Mouse (Mus musculus): ENCODE results near the gene U2surp. TPM values are rescaled to one million over a fixed set of nuclear protein-coding genes. Genes with fewer than 3 reads are reported as not detected.

Gene U2surp
- polyA plus RNA-seq (2015; fragmentation: Nextera tagmentation; extraction: Ambion mirVana) = 107 and 108 TPM in 2 replicates

- under 1% methylated on average over 73 of the region's 74 CpGs for WGBS
- peak within 1 kb of the TSS; percentile 92 for H3K9ac ChIP-seq (ENCODE audit: low read depth, low read length)
- no peaks in the 10 kb centered on the region for H3K27me3 ChIP-seq (replicated peaks; ENCODE audit: control insufficient read depth, insufficient read depth, low read length)
- ATAC-seq = peak; percentile 97
- H3K4me3 ChIP-seq (ENCODE audit: low read length) = peak within 1 kb of the TSS; percentile 87
- H3K4me1 ChIP-seq (ENCODE audit: control insufficient read depth, insufficient read depth, low read depth, low read length) = peaks cover 11% of the 10 kb centered on the region
- H3K36me3 ChIP-seq (ENCODE audit: control insufficient read depth, insufficient read depth, low read length) = no peaks in the 10 kb centered on the region
- peak within 1 kb of the TSS; percentile 87 for H3K27ac ChIP-seq (ENCODE audit: low read depth, low read length)
- peak within 1 kb of the TSS; percentile 98 for H3K4me2 ChIP-seq (ENCODE audit: low read length)
- no peaks in the 10 kb centered on the region for H3K9me3 ChIP-seq (ENCODE audit: control insufficient read depth, low read length)
Measured at GRCm38 (mm10) chr9:95511472-95512330, at the start of gene U2surp. Gene U2surp, minus strand, starts transcription at chr9:95511996.

GRCm38 (mm10) chr9:95559936-95560735 is 48.3 kb upstream of the U2surp start:
- peaks cover 28% of the 10 kb centered on the region for H3K4me1 ChIP-seq (ENCODE audit: control insufficient read depth, insufficient read depth, low read depth, low read length)
- H3K27ac ChIP-seq (ENCODE audit: low read depth, low read length) = peak overlapping the region; percentile 84
- 12% methylated on average over 73 of the region's 78 CpGs for WGBS
- H3K9me3 ChIP-seq (ENCODE audit: control insufficient read depth, low read length) = no peaks in the 10 kb centered on the region
- no peaks in the 10 kb centered on the region for H3K36me3 ChIP-seq (ENCODE audit: control insufficient read depth, insufficient read depth, low read length)
- peaks cover 6% of the 10 kb centered on the region for H3K27me3 ChIP-seq (replicated peaks; ENCODE audit: control insufficient read depth, insufficient read depth, low read length)
- H3K4me2 ChIP-seq (ENCODE audit: low read length) = peak overlapping the region; percentile 96
- ATAC-seq = peak; percentile 73
- H3K9ac ChIP-seq (ENCODE audit: low read depth, low read length) = peak overlapping the region; percentile 88
- peak overlapping the region; percentile 83 for H3K4me3 ChIP-seq (ENCODE audit: low read length)

GRCm38 (mm10) chr9:95559059-95559935 is 47.5 kb upstream of the U2surp start, which contains the start of gene Paqr9:
Gene Paqr9, plus strand, starts transcription at chr9:95559657.
- under 1% methylated on average over 73 of the region's 118 CpGs for WGBS
- Histone ChIP-seq H3K4me1 (ENCODE audit: control insufficient read depth, insufficient read depth, low read depth, low read length) (peaks cover 28% of the 10 kb centered on the region), H3K27ac (ENCODE audit: low read depth, low read length) (peak within 1 kb of the TSS; percentile 84), H3K4me2 (ENCODE audit: low read length) (peak within 1 kb of the TSS; percentile 96), H3K9me3 (ENCODE audit: control insufficient read depth, low read length) (no peaks in the 10 kb centered on the region), H3K36me3 (ENCODE audit: control insufficient read depth, insufficient read depth, low read length) (no peaks in the 10 kb centered on the region), H3K27me3 (replicated peaks; ENCODE audit: control insufficient read depth, insufficient read depth, low read length) (peaks cover 6% of the 10 kb centered on the region), H3K9ac (ENCODE audit: low read depth, low read length) (peak within 1 kb of the TSS; percentile 88), H3K4me3 (ENCODE audit: low read length) (peak within 1 kb of the TSS; percentile 83)
- peak; percentile 71 for ATAC-seq

- Histone ChIP-seq H3K27me3 (replicated peaks; ENCODE audit: control insufficient read depth, insufficient read depth, low read length) (peaks cover 6% of the 10 kb centered on the region), H3K9me3 (ENCODE audit: control insufficient read depth, low read length) (no peaks in the 10 kb centered on the region), H3K27ac (ENCODE audit: low read depth, low read length) (peak overlapping the region; percentile 84), H3K4me1 (ENCODE audit: control insufficient read depth, insufficient read depth, low read depth, low read length) (peaks cover 28% of the 10 kb centered on the region), H3K4me2 (ENCODE audit: low read length) (peak overlapping the region; percentile 96), H3K4me3 (ENCODE audit: low read length) (peak overlapping the region; percentile 83), H3K9ac (ENCODE audit: low read depth, low read length) (peak overlapping the region; percentile 88), H3K36me3 (ENCODE audit: control insufficient read depth, insufficient read depth, low read length) (no peaks in the 10 kb centered on the region)
- 8% methylated on average over 11 of the region's 11 CpGs for WGBS
- ATAC-seq = no peak
Measured at GRCm38 (mm10) chr9:95558726-95559058, 46.9 kb upstream of the U2surp start.

GRCm38 (mm10) chr9:95557722-95558121 is 45.9 kb upstream of the U2surp start:
- Histone ChIP-seq H3K36me3 (ENCODE audit: control insufficient read depth, insufficient read depth, low read length) (no peaks in the 10 kb centered on the region), H3K27me3 (replicated peaks; ENCODE audit: control insufficient read depth, insufficient read depth, low read length) (peaks cover 6% of the 10 kb centered on the region), H3K9ac (ENCODE audit: low read depth, low read length) (no peak overlapping the region), H3K4me1 (ENCODE audit: control insufficient read depth, insufficient read depth, low read depth, low read length) (peaks cover 28% of the 10 kb centered on the region), H3K27ac (ENCODE audit: low read depth, low read length) (no peak overlapping the region), H3K9me3 (ENCODE audit: control insufficient read depth, low read length) (no peaks in the 10 kb centered on the region), H3K4me2 (ENCODE audit: low read length) (no peak overlapping the region), H3K4me3 (ENCODE audit: low read length) (no peak overlapping the region)
- WGBS = 68% methylated on average over 6 of the region's 6 CpGs
- ATAC-seq = no peak

- no peak overlapping the region for H3K4me2 ChIP-seq (ENCODE audit: low read length)
- peaks cover 17% of the 10 kb centered on the region for H3K4me1 ChIP-seq (ENCODE audit: control insufficient read depth, insufficient read depth, low read depth, low read length)
- H3K9me3 ChIP-seq (ENCODE audit: control insufficient read depth, low read length) = no peaks in the 10 kb centered on the region
- no peaks in the 10 kb centered on the region for H3K36me3 ChIP-seq (ENCODE audit: control insufficient read depth, insufficient read depth, low read length)
- no peak overlapping the region for H3K4me3 ChIP-seq (ENCODE audit: low read length)
- WGBS = 94% methylated on average over 4 of the region's 4 CpGs
- no peak for ATAC-seq
- H3K27me3 ChIP-seq (replicated peaks; ENCODE audit: control insufficient read depth, insufficient read depth, low read length) = peaks cover 6% of the 10 kb centered on the region
- H3K27ac ChIP-seq (ENCODE audit: low read depth, low read length) = no peak overlapping the region
- no peak overlapping the region for H3K9ac ChIP-seq (ENCODE audit: low read depth, low read length)
Measured at GRCm38 (mm10) chr9:95556067-95556512, 44.3 kb upstream of the U2surp start.

- Histone ChIP-seq H3K36me3 (ENCODE audit: control insufficient read depth, insufficient read depth, low read length) (no peaks in the 10 kb centered on the region), H3K27me3 (replicated peaks; ENCODE audit: control insufficient read depth, insufficient read depth, low read length) (no peaks in the 10 kb centered on the region; the same call in none of the 2 replicates), H3K9ac (ENCODE audit: low read depth, low read length) (no peak overlapping the region), H3K9me3 (ENCODE audit: control insufficient read depth, low read length) (no peaks in the 10 kb centered on the region), H3K4me1 (ENCODE audit: control insufficient read depth, insufficient read depth, low read depth, low read length) (peaks cover 10% of the 10 kb centered on the region), H3K4me3 (ENCODE audit: low read length) (no peak overlapping the region), H3K27ac (ENCODE audit: low read depth, low read length) (no peak overlapping the region), H3K4me2 (ENCODE audit: low read length) (no peak overlapping the region)
- WGBS = 70% methylated on average over 5 of the region's 5 CpGs
- ATAC-seq = no peak
Measured at GRCm38 (mm10) chr9:95555233-95555740, 43.5 kb upstream of the U2surp start.
